Mouse (Mus musculus) intestine, embryonic 15.5 days (tissue): ENCODE measurements around the gene Nudcd3. TPM values are rescaled to one million over a fixed set of nuclear protein-coding genes. Genes with fewer than 3 reads are reported as not detected.
"Not testable (repeated sequence)": the region's sequence is repeated elsewhere in the genome, so short reads cannot be mapped to it uniquely, and the experiment has no call there.

Source experiments
- ATAC-seq: fragments of 200-750 bp; cut with Nextera tagmentation; 2 replicates; pipeline ENCODE4 v1.8.0; 2017; ENCODE audit warnings: moderate TSS enrichment, moderate library complexity
- H3K27ac ChIP-seq: fragments of 300-500 bp; sonication (generic); 2 replicates; pipeline ENCODE4 v1.5.1; 2015; ENCODE audit warnings: mild to moderate bottlenecking, inconsistent platforms
- H3K27me3 ChIP-seq: fragments of 300-500 bp; sonication (generic); replicated peaks from 2 replicates; pipeline ENCODE4 v1.6.1; 2015; ENCODE audit warnings: inconsistent platforms
- H3K36me3 ChIP-seq: fragments of 300-500 bp; sonication (generic); 2 replicates; pipeline ENCODE4 v1.6.1; 2015; ENCODE audit warnings: inconsistent platforms
- H3K4me1 ChIP-seq: fragments of 300-500 bp; sonication (generic); replicated peaks from 2 replicates; pipeline ENCODE4 v1.6.1; 2015; ENCODE audit warnings: inconsistent platforms
- H3K4me2 ChIP-seq: fragments of 300-500 bp; sonication (generic); replicated peaks from 2 replicates; pipeline ENCODE4 v1.6.1; 2015; ENCODE audit warnings: mild to moderate bottlenecking, inconsistent platforms
- H3K4me3 ChIP-seq: fragments of 300-500 bp; sonication (generic); replicated peaks from 2 replicates; pipeline ENCODE4 v1.5.1; 2015; ENCODE audit warnings: inconsistent platforms
- H3K9ac ChIP-seq: fragments of 300-500 bp; sonication (generic); 2 replicates; pipeline ENCODE4 v1.6.1; 2015; ENCODE audit warnings: inconsistent platforms
- H3K9me3 ChIP-seq: fragments of 300-500 bp; sonication (generic); 2 replicates; pipeline ENCODE4 v1.6.1; 2016; ENCODE audit warnings: inconsistent platforms
- WGBS: fragments of 180-500 bp; shearing (Covaris S2); methylation state at CpG from one replicate; pipeline ENCODE4 v1.1.7; 2015; 5-methylcytosine and 5-hydroxymethylcytosine counted together
- polyA plus RNA-seq: library from polyadenylated mRNA; unstranded; fragments of >200 nt; fragmentation: Nextera tagmentation; extraction: Ambion mirVana; gene quantifications from 2 replicates; pipeline ENCODE4 v1.2.1, GENCODE M21; 2015

Gene Nudcd3
- polyA plus RNA-seq, 1 experiment from 2014 or later, result 36.6 TPM

DNA sequence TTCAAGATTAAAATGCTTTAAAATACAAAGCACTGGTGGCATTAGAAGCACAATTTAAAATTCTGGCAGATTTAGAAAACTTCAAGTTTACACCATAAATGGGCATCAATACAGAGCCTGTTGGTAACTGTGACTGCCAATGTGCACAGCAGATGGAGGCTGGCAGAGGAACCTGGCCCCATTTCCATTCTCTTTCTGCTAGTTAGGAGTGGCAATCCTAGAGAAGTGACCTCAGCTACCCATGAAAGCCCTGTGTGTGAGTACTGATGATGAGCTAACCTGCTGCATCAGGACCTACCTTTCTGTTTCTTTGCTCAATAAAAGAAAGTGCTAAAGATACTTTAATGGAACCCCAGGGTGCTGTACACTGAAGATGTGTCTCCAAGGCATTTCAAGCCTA, 90.2 kb downstream of the Nudcd3 start:
- Histone ChIP-seq H3K9me3 (no peaks in the 10 kb centered on the region), H3K27ac (no peak overlapping the region), H3K27me3 (no peaks in the 10 kb centered on the region), H3K4me3 (no peak overlapping the region), H3K4me2 (no peak overlapping the region), H3K4me1 (no peaks in the 10 kb centered on the region; the same call in 1 of the 2 replicates), H3K36me3 (peaks cover 27% of the 10 kb centered on the region), H3K9ac (no peak overlapping the region)
- ATAC-seq, result no peak

DNA sequence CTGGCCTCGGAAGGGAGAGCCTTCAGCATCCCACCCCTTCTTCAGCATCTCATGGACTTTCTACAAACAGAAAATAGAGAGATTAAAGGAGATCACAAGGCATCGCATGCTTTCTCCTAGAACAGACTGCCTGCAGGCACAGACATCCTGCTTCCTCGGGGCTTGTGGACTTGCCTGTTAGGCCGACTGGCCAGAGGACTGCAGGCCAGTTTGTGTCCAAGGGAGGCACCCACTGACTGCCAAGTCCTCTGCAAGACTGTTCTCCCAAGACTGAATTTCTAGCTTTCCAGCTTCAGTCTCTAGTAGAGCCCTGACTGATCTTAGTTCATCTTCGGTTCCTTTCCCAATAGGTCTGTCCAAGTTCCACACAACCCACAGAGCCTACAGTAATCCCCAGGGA, 91.9 kb downstream of the Nudcd3 start:
- Histone ChIP-seq H3K36me3 (peaks cover 27% of the 10 kb centered on the region), H3K4me1 (no peaks in the 10 kb centered on the region; the same call in 1 of the 2 replicates), H3K27me3 (no peaks in the 10 kb centered on the region), H3K27ac (no peak overlapping the region), H3K9me3 (no peaks in the 10 kb centered on the region), H3K9ac (no peak overlapping the region), H3K4me2 (no peak overlapping the region), H3K4me3 (no peak overlapping the region)
- 94% methylated on average over 5 of the region's 5 CpGs for WGBS
- no peak for ATAC-seq

DNA sequence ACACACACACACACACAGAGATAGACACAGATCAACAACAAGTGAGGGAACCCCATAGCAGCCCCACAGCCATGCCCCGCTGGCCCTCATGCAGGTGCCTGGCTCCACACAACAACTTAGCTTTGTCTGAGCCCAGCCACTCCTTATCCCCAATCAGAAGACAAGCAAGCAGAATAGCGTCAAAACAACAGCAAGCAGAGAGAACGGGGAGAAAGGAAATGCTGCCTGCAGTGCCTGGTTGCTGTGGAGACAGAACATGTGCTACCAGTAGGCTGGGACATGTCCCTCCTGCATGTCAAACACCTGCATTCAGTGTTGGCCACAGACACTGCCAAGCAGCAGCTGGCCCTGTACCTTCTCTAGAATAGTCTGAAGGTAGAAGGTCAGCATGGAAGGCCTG, 92.5 kb downstream of the Nudcd3 start:
- Histone ChIP-seq H3K4me2 (no peak overlapping the region), H3K9me3 (no peaks in the 10 kb centered on the region), H3K27ac (no peak overlapping the region), H3K4me3 (no peak overlapping the region), H3K27me3 (no peaks in the 10 kb centered on the region), H3K36me3 (peaks cover 27% of the 10 kb centered on the region), H3K4me1 (no peaks in the 10 kb centered on the region; the same call in 1 of the 2 replicates), H3K9ac (no peak overlapping the region)
- WGBS, result 77% methylated on average over 3 of the region's 3 CpGs
- ATAC-seq, result no peak

DNA sequence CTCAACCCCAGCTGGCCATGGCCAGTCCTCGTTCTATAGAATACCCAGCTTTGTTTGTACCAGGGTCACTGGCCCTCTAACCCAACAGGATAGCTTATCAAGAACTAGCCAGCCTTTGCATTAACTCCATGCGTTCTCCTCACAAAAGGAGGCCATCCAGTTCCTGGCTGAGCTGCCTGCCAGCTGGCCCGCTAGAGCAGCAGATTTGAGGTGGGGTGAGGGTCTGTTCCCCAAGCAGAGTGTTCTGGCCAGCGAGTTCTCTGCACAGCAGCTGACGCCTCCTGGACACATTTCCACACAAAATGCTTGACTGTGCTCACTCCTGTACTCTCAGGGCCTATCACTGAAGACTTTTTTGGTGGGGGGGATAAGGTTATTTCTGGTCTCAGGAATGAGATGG, 95.5 kb downstream of the Nudcd3 start:
- no peak for ATAC-seq

DNA sequence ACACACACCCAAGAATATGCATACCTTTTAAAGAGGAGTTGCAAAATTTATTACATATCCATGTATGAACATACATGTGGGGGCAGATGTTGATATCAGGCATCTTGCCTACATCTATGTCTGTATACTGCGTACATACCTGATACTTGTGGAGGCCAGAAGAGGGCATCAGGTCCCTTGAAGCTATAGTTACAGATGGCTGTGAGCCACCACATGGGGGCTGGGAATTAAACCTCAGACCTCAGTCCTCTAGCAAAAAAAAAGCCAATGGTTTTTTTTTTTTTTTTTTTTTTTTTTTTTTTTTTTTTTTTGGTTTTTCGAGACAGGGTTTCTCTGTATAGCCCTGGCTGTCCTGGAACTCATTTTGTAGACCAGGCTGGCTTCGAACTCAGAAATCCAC, 103.6 kb downstream of the Nudcd3 start:
- not testable (repeated sequence) for H3K27me3 ChIP-seq, H3K4me3 ChIP-seq, H3K4me1 ChIP-seq, H3K36me3 ChIP-seq, H3K9ac ChIP-seq, H3K4me2 ChIP-seq, H3K9me3 ChIP-seq, ATAC-seq, H3K27ac ChIP-seq
- whole genome bisulfite sequencing, result 80% methylated on average over 3 of the region's 3 CpGs

More for the DNA sequence above, 95.5 kb downstream of the Nudcd3 start:
- Histone ChIP-seq H3K4me3 (no peak overlapping the region), H3K9me3 (no peaks in the 10 kb centered on the region), H3K27me3 (no peaks in the 10 kb centered on the region), H3K27ac (no peak overlapping the region), H3K36me3 (peaks cover 21% of the 10 kb centered on the region), H3K4me1 (no peaks in the 10 kb centered on the region), H3K9ac (no peak overlapping the region), H3K4me2 (no peak overlapping the region)
- 87% methylated on average over 5 of the region's 5 CpGs for WGBS

DNA sequence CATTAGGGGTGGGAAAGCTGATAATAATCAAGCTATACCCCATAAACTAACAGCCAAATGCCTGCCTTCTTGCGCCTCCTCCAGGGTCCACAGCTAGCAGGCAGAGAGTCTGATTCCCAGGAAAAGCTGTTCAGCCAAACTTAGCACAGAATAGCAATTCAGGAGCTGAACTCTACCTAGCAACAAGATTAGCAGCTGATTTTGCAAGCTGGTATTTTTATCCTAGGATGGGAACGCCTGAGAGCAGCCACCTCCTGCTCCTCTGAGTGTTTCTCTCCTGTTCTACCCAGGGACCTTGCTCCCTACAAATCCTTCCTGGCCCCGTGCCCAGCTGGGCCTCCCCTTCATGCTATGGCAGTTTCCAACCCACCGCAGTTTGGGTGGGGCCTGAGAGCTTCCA, 113.2 kb downstream of the Nudcd3 start:
- no peak overlapping the region for H3K4me3 ChIP-seq
- 43% methylated on average over 4 of the region's 4 CpGs for WGBS
- ATAC-seq, result peak; percentile 91
- H3K4me2 ChIP-seq, result no peak overlapping the region
- no peaks in the 10 kb centered on the region for H3K9me3 ChIP-seq
- no peak overlapping the region for H3K27ac ChIP-seq
- H3K36me3 ChIP-seq, result no peaks in the 10 kb centered on the region
- H3K9ac ChIP-seq, result no peak overlapping the region
- H3K4me1 ChIP-seq, result no peaks in the 10 kb centered on the region
- no peaks in the 10 kb centered on the region for H3K27me3 ChIP-seq

DNA sequence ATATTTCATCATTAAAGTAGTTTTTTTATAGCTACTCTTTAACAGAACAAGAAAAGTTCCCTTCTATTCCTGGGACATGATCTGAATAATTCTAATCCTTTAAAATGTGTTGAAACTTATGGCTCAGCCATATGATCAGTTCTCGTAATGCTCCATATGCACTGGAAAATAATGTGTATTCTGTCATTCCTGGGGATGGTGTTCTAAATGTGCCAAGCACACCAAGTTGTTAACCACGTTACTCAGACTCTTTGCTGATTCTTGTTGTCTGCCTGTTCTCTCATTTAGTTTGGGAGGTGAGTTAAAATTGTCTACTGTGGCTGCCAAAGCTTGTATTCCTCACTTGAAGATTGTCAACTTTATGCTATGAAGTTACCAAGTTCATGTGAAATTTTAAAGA, 121.5 kb downstream of the Nudcd3 start:
- Histone ChIP-seq H3K4me3 (no peak overlapping the region), H3K36me3 (no peaks in the 10 kb centered on the region), H3K9ac (no peak overlapping the region), H3K27ac (no peak overlapping the region), H3K4me1 (no peaks in the 10 kb centered on the region), H3K27me3 (no peaks in the 10 kb centered on the region), H3K4me2 (no peak overlapping the region), H3K9me3 (no peaks in the 10 kb centered on the region)
- no peak for ATAC-seq
- 89% methylated on average over 2 of the region's 2 CpGs for WGBS

DNA sequence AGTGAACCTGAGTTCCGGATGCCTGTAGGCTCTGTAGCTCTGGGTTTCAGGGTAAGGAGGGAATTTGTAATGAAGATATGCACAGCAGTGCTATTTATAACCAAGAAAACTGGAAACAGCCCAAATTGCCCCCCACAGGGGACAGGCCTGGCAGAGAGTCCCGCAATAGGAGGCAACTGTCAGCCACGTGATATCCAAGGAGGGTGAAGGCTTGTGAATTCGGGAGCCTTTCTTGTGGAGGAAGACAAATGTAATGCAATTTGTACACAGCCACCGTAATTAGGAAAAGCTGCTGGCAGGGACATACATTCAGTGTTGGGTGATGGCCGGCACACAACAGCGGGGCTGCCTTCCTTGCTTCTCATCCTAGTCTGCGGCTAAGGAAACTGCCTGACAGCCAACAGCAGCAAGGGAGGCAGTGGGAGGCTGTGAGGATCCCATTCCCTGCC, 124.6 kb downstream of the Nudcd3 start:
- Histone ChIP-seq H3K4me3 (no peak overlapping the region), H3K27me3 (no peaks in the 10 kb centered on the region), H3K4me2 (no peak overlapping the region), H3K4me1 (no peaks in the 10 kb centered on the region), H3K9ac (no peak overlapping the region), H3K36me3 (no peaks in the 10 kb centered on the region), H3K9me3 (no peaks in the 10 kb centered on the region), H3K27ac (no peak overlapping the region)
- no peak for ATAC-seq
- 71% methylated on average over 8 of the region's 8 CpGs for WGBS

DNA sequence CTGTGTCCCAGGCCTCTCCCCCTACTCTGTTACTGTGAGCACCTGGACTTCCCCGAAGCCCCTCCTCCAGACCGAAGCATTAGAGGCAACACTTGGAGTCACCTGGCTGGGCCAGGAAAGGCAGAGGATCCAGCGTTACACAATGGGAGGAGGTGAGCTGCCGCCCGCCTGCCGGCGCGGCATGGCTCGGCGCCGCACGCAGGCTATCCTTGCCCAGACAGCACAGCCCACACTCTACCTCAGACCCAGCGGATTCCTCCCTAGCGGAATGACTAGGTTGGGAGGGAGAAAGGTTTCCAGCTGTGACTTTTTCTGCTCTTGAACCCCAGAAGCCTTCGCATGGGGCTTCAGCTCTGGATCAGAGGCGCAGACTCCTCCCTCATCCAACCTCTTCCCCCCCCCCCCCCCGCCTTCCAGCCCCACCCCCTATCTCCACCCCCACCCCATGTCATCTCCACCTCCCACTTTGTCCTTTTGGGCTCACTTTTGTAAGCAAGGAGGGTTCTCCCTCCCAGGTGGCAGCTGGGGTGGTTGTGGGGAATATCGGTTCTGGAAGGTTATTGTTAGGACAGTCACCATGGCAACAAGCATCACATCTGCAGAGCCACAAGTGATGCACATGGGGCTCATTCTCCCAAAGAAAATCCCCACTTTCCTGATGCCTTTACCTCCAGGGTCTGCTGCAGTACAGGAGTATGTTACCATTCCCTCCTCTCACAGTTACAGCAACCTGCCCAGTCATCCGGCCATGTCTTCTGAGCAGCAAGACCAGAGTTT, 131.8 kb downstream of the Nudcd3 start:
- H3K27me3 ChIP-seq, result peaks cover 66% of the 10 kb centered on the region
- ATAC-seq, result peak; percentile 39; the same call in 1 of the 2 replicates

DNA sequence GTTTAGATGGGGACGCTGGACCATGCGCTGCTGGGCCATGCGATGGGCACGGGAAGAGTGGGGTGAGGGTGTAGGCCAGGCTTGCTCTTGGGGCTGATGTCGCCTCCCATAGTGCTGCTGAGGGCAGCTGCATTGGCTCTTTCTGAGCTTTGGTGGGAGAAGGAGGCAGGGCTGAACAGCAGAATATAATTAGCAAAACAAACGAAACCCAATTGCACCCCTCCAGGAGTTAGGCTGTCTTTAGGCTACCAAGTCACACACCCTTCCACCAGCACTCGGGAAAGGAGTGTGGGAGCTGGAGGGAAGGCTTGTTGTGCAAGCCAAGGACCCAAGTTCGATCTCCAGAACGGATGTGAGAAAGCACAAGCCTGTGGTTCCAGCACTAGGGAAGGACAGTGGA, 133.1 kb downstream of the Nudcd3 start:
- Histone ChIP-seq H3K9ac (no peak overlapping the region), H3K4me2 (no peak overlapping the region), H3K4me3 (no peak overlapping the region), H3K27me3 (peaks cover 76% of the 10 kb centered on the region), H3K27ac (no peak overlapping the region), H3K9me3 (no peaks in the 10 kb centered on the region), H3K4me1 (peaks cover 10% of the 10 kb centered on the region; the same call in 1 of the 2 replicates), H3K36me3 (no peaks in the 10 kb centered on the region)
- ATAC-seq, result no peak
- WGBS, result 46% methylated on average over 9 of the region's 9 CpGs

More for the DNA sequence above, 131.8 kb downstream of the Nudcd3 start:
- no peak overlapping the region for H3K9ac ChIP-seq
- H3K4me3 ChIP-seq, result no peak overlapping the region
- H3K4me1 ChIP-seq, result peaks cover 10% of the 10 kb centered on the region; the same call in 1 of the 2 replicates
- no peak overlapping the region for H3K27ac ChIP-seq
- WGBS, result 11% methylated on average over 18 of the region's 19 CpGs
- H3K4me2 ChIP-seq, result peak overlapping the region; percentile 24; the same call in 1 of the 2 replicates
- no peaks in the 10 kb centered on the region for H3K36me3 ChIP-seq
- no peaks in the 10 kb centered on the region for H3K9me3 ChIP-seq

DNA sequence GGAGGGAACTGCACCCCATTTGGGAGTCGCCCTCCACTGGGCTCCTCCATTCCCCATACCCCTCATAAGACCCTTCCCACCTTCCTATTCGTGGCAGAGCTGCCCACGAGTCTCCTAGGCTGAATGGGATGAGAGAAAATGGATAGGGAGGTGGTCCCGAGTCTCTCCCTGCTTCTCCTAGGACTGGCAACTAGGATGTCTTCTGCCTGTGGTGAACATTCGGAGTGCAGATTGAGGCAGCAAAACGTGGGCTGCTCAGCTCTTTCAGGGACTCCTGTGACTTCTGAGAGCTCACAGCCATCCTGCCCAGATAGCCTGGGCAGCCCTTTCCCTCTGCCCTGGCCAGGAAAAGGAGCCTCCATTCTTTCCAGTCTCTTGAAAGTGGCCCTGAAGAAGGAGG, 134.0 kb downstream of the Nudcd3 start, which contains the start of gene Camk2b:
Camk2b (minus strand) TSS at position 187 of the 400 bp plus-strand sequence.
- Histone ChIP-seq H3K4me1 (peaks cover 10% of the 10 kb centered on the region; the same call in 1 of the 2 replicates), H3K27ac (no peak within 1 kb of the TSS), H3K27me3 (peaks cover 76% of the 10 kb centered on the region), H3K4me3 (peak within 1 kb of the TSS; percentile 52), H3K36me3 (no peaks in the 10 kb centered on the region), H3K4me2 (peak within 1 kb of the TSS; percentile 93), H3K9ac (peak within 1 kb of the TSS; percentile 37), H3K9me3 (no peaks in the 10 kb centered on the region)
- no peak for ATAC-seq
- WGBS, result 15% methylated on average over 6 of the region's 6 CpGs

DNA sequence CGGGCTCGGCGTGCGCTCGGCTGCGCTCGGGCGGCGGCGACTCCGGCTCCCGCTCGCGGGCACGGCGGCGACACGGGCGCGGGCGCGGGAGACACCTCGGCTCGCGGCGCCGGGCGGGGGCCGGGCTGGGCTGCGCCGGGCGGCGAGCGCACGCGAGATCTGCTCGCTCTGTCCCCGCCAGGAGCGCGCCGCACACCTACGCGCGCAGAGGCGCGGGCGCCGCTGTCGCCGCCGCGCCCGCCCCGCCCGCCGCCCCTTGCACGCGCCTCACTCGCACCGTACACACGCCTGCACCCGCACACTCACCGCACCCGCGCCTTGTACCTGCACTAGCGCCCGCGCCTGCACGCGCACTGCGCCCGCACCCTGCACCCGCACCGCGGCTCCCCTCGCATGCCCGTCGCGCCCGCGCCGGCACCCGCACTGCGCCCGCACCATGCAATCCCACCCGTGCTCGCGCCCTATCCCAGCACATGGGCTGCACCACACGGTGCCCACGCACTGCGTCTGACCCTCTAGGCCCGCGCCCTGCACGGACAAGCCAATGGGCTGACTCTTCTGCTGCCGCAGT, 134.6 kb downstream of the Nudcd3 start:
- H3K27me3 ChIP-seq, result peaks cover 76% of the 10 kb centered on the region
- H3K36me3 ChIP-seq, result no peaks in the 10 kb centered on the region
- peaks cover 10% of the 10 kb centered on the region; the same call in 1 of the 2 replicates for H3K4me1 ChIP-seq
- peak; percentile 64 for ATAC-seq
- WGBS, result under 1% methylated on average over 83 of the region's 95 CpGs
- H3K4me3 ChIP-seq, result peak overlapping the region; percentile 52
- H3K27ac ChIP-seq, result no peak overlapping the region
- H3K9ac ChIP-seq, result peak overlapping the region; percentile 37
- no peaks in the 10 kb centered on the region for H3K9me3 ChIP-seq
- peak overlapping the region; percentile 93 for H3K4me2 ChIP-seq
